Mouse (Mus musculus) T-helper 17 cell (primary cell): ENCODE results near the gene Mindy4.

Source experiments
- in situ Hi-C, 2 experiments: fragments of 300-600 bp; cut with MboI, MseI; formaldehyde crosslinking; loops; 1 replicate in 1 of 2; 2 replicates in 1 of 2; pipeline ENCODE4 v1.15.1; 2025; ENCODE audit warnings: high pct_unique_total_duplicates in 2 of 2

Mindy4 gene

GRCm38 (mm10) chr6:55358731-55359143 lies 155.6 kb downstream of the Mindy4 start:
- in situ Hi-C loops = no loop called here

GRCm38 (mm10) chr6:55362663-55363062 lies 159.5 kb downstream of the Mindy4 start:
- in situ Hi-C loops = no loop called here

- in situ Hi-C loops = no loop called here
These were observed 163.9 kb downstream of the Mindy4 start for GRCm38 (mm10) chr6:55367126-55367525.
